Comparison of ENCODE assay signal across 9 mouse cellular contexts in the genomic region with DNA sequence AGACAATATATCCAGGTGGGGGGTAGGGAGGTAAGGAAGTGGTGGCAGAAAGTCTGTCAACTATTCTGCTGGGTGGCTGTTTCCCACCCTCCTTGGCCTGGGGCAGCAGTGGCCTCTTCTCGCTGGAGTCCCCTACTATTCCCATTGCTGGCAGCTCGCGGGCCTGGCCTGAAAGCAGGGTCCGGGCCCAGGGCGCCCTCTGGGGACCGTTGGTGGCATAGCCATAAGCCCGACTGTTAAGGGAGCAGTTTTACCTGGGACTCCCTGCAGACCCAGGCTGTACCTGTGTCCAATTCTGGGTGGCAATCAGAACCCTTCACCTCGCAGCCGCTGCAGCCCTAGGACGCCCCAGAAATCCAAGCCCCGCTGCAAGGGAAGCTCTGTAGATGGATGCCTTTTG. TPM values are rescaled to one million over a fixed set of nuclear protein-coding genes. Genes with fewer than 3 reads are reported as not detected.
DNase-seq lines count a peak whose midpoint lies in the region; ATAC-seq and TF ChIP-seq lines count a peak whose summit lies in the region.
"Had no signal": no experiment of that assay in that cellular context is flagged by ENCODE, and none has a peak within 500 bp of the region (broad histone marks: within the 10 kb centered on the region; RNA-seq: fewer than 3 reads in every experiment).

No protein-coding gene starts in this region.

- DNase-seq in gastrocnemius, adult 2 months, result peak; percentile 48
- no peak for DNase-seq in gastrocnemius, adult 18-20 months (ENCODE audit: low spot score)
- peak; percentile 50 to 62 for DNase-seq in adrenal gland, adult 18-20 months (ENCODE audit: low spot score in 2 of 2)
- peak; percentile 55 to 70 for DNase-seq in heart, postnatal 36 days
- DNase-seq in left cerebral cortex, postnatal 4 days, result peak; percentile 78

- no peak overlapping the region for H3K4me3 ChIP-seq in gastrocnemius, adult 2 months
- no peak overlapping the region for H3K4me3 ChIP-seq in embryonic fibroblast, embryonic 13.5 days (ENCODE audit: insufficient read depth, low read length)
- peak overlapping the region; percentile 25 for H3K4me3 ChIP-seq in midbrain, embryonic 12.5 days

- peak; percentile 83 for ATAC-seq in midbrain, embryonic 12.5 days (ENCODE audit: low FRiP score, low read depth)
- ATAC-seq in inflammation-experienced regulatory T-cells, adult 6 months, result no peak

- no peaks in the 10 kb centered on the region for H3K4me1 ChIP-seq in embryonic fibroblast, embryonic 13.5 days (ENCODE audit: control insufficient read depth, insufficient read depth, low read length)
- H3K4me1 ChIP-seq in midbrain, embryonic 12.5 days, result peaks cover 16% of the 10 kb centered on the region

- peak overlapping the region; percentile 42 for H3K4me2 ChIP-seq in midbrain, embryonic 12.5 days (replicated peaks)

- no peaks in the 10 kb centered on the region for H3K9me3 ChIP-seq in midbrain, embryonic 12.5 days

- 2% methylated on average over 11 of the region's 11 CpGs for WGBS in midbrain, embryonic 12.5 days

- TF ChIP-seq CTCF in gastrocnemius, adult 2 months (IDR thresholded peaks at IDR 0.05), result peak; percentile 60
- TF ChIP-seq CTCF in embryonic fibroblast, embryonic 13.5 days (IDR thresholded peaks at IDR 0.05; ENCODE audit: borderline replicate concordance, insufficient read depth, low read length), result peak; percentile 37; the same call in 1 of the 2 replicates

- no peaks in the 10 kb centered on the region for H3K36me3 ChIP-seq in midbrain, embryonic 12.5 days

- no peak overlapping the region for H3K9ac ChIP-seq in midbrain, embryonic 12.5 days (replicated peaks)

- intact Hi-C loops in gastrocnemius, adult 2 months (cut with DNase I), result no loop called here
- intact Hi-C loops in heart, postnatal 36 days (cut with DNase I), result loop anchor here (5.0 kb wide), 1 partner anchor 102 kb away; no protein-coding TSS in a partner anchor
- intact Hi-C loops in left cerebral cortex, postnatal 4 days (cut with DNase I), result loop anchor here (10.0 kb wide), 1 partner anchor 334 kb away; no protein-coding TSS in a partner anchor

- no peak for TF ChIP-seq POLR2A in embryonic fibroblast, embryonic 13.5 days (IDR thresholded peaks at IDR 0.05; ENCODE audit: low read depth, low read length)

- peaks cover 70% of the 10 kb centered on the region for H3K27me3 ChIP-seq in midbrain, embryonic 12.5 days
- H3K27me3 ChIP-seq: CH12.LX had no signal

- H3K27ac ChIP-seq in gastrocnemius, adult 2 months, result no peak overlapping the region
- H3K27ac ChIP-seq in embryonic fibroblast, embryonic 13.5 days (ENCODE audit: insufficient read depth, low read length), result no peak overlapping the region
- no peak overlapping the region for H3K27ac ChIP-seq in midbrain, embryonic 12.5 days (replicated peaks)

RNA-seq across cellular contexts. Expression of a gene that starts 9.6 kb away (rescaled TPM):
- total RNA-seq in gastrocnemius, adult 2 months (2021), result 1 to 10 TPM in 1 of 2 experiments, under 1 TPM in 1; 0.46 to 1.1 TPM
- under 1 TPM; 0.43 to 0.50 TPM for total RNA-seq in gastrocnemius, adult 18-20 months (2021)
- 1 to 10 TPM in 1 of 2 experiments, under 1 TPM in 1; 0.70 to 1.4 TPM for total RNA-seq in adrenal gland, adult 18-20 months (2021)
- 10.3 and 15.2 TPM in 2 replicates for polyA plus RNA-seq in embryonic fibroblast, embryonic 13.5 days (2011; ENCODE audit: insufficient read length, low read depth, missing spikeins)
- total RNA-seq in heart, postnatal 36 days (2021), result 1 to 10 TPM; 3.4 to 5.3 TPM
- total RNA-seq in left cerebral cortex, postnatal 4 days (2021), result 1 to 10 TPM; 6.7 to 7.2 TPM
- 5.6 and 6.4 TPM in 2 replicates for polyA plus RNA-seq in midbrain, embryonic 12.5 days (2016; fragmentation: Nextera tagmentation; extraction: Ambion mirVana)
- not detected for polyA plus RNA-seq in inflammation-experienced regulatory T-cells, adult 6 months (2017; shearing (Covaris generic))
- total RNA-seq: CH12.LX had no signal
